Mouse (Mus musculus) thymus, postnatal 0 days (tissue): Measurements from ENCODE around the gene Susd3. TPM values are rescaled to one million over a fixed set of nuclear protein-coding genes. Genes with fewer than 3 reads are reported as not detected.

ENCODE experiments used
- DNase-seq: peaks from one replicate; pipeline ENCODE4 v3.0.0-alpha.2; 2015; ENCODE audit warnings: low spot score
- polyA plus RNA-seq: library from polyadenylated mRNA; unstranded; fragments of >200 nt; fragmentation: Nextera tagmentation; extraction: Ambion mirVana; gene quantifications from 2 replicates; pipeline ENCODE4 v1.2.1, GENCODE M21; 2015

Susd3 gene
- polyA plus RNA-seq, 1 experiment from 2014 or later: 14.1 TPM

GRCm38 (mm10) chr13:49214454-49214853, 34.1 kb downstream of the Susd3 start:
- DNase-seq: no peak

GRCm38 (mm10) chr13:49213531-49213932, 35.0 kb downstream of the Susd3 start:
- DNase-seq: peak; percentile 46

- no peak for DNase-seq
Observed at GRCm38 (mm10) chr13:49212711-49213500, 35.6 kb downstream of the Susd3 start.

- DNase-seq: no peak
Observed at GRCm38 (mm10) chr13:49209306-49209705, 39.2 kb downstream of the Susd3 start.

- DNase-seq: no peak
Observed at GRCm38 (mm10) chr13:49206341-49206740, 42.2 kb downstream of the Susd3 start.

- peak; percentile 59 for DNase-seq
Observed at GRCm38 (mm10) chr13:49205381-49205998, 43.0 kb downstream of the Susd3 start.

GRCm38 (mm10) chr13:49202556-49202955, 46.0 kb downstream of the Susd3 start:
- no peak for DNase-seq

- DNase-seq: no peak
Observed at GRCm38 (mm10) chr13:49200688-49201087, 47.8 kb downstream of the Susd3 start.

- DNase-seq: no peak
Observed at GRCm38 (mm10) chr13:49199891-49200290, 48.6 kb downstream of the Susd3 start.

GRCm38 (mm10) chr13:49198734-49199133, 49.8 kb downstream of the Susd3 start:
- DNase-seq: no peak

GRCm38 (mm10) chr13:49196766-49197165, 51.7 kb downstream of the Susd3 start:
- DNase-seq: no peak

- no peak for DNase-seq
Observed at GRCm38 (mm10) chr13:49196211-49196610, 52.3 kb downstream of the Susd3 start.

- no peak for DNase-seq
Observed at GRCm38 (mm10) chr13:49195651-49196050, 52.9 kb downstream of the Susd3 start.

GRCm38 (mm10) chr13:49194811-49195210, 53.7 kb downstream of the Susd3 start:
- no peak for DNase-seq

- no peak for DNase-seq
Observed at GRCm38 (mm10) chr13:49193650-49194049, 54.9 kb downstream of the Susd3 start.

- DNase-seq: no peak
Observed at GRCm38 (mm10) chr13:49192156-49192855, 56.2 kb downstream of the Susd3 start.

GRCm38 (mm10) chr13:49191673-49192035, 56.9 kb downstream of the Susd3 start:
- no peak for DNase-seq

- no peak for DNase-seq
Observed at GRCm38 (mm10) chr13:49190876-49191672, 57.4 kb downstream of the Susd3 start.

- no peak for DNase-seq
Observed at GRCm38 (mm10) chr13:49189970-49190870, 58.3 kb downstream of the Susd3 start.

- no peak for DNase-seq
Observed at GRCm38 (mm10) chr13:49188966-49189360, 59.5 kb downstream of the Susd3 start.
